Mouse (Mus musculus) C2C12 (cell line): ENCODE measurements around the gene Phf5a.

Experiments
- CTCF ChIP-seq: IDR thresholded peaks from one replicate; pipeline ENCODE4 v1.5.1; 2011; ENCODE audit not compliant: control insufficient read depth, insufficient read depth, insufficient read length
- FOSL1 ChIP-seq: IDR thresholded peaks from one replicate; pipeline ENCODE4 v1.8.0; 2011; ENCODE audit warnings: mild to moderate bottlenecking, low read length; ENCODE audit not compliant: poor library complexity, insufficient read depth, severe bottlenecking
- MYOD1 ChIP-seq: IDR thresholded peaks from one replicate; pipeline ENCODE4 v1.6.1; 2011; ENCODE audit warnings: low read depth; ENCODE audit not compliant: control insufficient read depth, insufficient read length

DNA sequence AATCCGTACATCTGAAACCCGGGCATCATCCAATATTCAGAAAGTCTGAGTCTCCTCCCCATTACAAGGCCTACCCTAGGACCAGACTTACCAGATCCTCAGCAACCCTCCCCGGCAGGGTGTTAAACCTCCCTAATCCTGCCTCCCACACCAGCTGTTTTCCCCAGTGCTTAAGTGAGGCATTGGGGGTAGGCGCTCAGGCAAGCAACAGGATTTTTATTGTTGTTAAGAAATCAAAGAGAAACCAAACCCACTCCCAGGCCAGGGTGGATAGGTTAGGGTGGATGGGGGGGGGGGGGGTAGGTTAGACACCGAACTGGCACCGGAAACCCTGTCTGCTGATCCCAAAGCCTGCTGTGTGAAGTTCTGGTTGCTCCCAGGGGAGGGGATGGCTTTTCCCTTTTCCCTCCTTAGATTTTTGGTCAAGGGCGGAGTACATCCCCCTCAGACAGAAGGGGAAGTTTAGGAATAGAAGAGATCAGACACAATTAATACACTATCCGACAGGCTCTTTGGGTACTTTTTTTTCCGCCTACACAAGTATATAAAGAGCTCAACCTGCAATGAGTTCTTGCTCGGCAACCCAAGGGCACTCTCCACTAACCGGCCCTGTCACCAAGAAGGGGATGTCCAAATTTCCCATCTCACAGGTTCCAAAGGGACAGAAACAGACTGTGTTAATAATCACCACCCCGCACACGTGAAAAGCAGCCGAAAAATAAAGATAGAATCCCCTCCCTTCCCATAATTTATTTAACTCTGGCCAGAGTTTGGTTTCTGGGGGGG lies 14.6 kb downstream of the Phf5a start:
- TF ChIP-seq CTCF: no peak
- TF ChIP-seq MYOD1: no peak
- no peak for TF ChIP-seq FOSL1
